Mouse (Mus musculus): ENCODE measurements around the gene Vpreb1.
A peak's percentile ranks its signal among the peaks of the same experiment; 100 is the strongest.
"Not testable (repeated sequence)": the region's sequence is repeated elsewhere in the genome, so short reads cannot be mapped to it uniquely, and the experiment has no call there.

Gene Vpreb1

GRCm38 (mm10) chr16:16870617-16871331, at the start of gene Vpreb1, which contains the start of gene Top3b:
Gene Vpreb1, minus strand, starts transcription at chr16:16870843.
Gene Top3b, plus strand, starts transcription at chr16:16870736.
- DNase-seq, result peak; percentile 98

DNA sequence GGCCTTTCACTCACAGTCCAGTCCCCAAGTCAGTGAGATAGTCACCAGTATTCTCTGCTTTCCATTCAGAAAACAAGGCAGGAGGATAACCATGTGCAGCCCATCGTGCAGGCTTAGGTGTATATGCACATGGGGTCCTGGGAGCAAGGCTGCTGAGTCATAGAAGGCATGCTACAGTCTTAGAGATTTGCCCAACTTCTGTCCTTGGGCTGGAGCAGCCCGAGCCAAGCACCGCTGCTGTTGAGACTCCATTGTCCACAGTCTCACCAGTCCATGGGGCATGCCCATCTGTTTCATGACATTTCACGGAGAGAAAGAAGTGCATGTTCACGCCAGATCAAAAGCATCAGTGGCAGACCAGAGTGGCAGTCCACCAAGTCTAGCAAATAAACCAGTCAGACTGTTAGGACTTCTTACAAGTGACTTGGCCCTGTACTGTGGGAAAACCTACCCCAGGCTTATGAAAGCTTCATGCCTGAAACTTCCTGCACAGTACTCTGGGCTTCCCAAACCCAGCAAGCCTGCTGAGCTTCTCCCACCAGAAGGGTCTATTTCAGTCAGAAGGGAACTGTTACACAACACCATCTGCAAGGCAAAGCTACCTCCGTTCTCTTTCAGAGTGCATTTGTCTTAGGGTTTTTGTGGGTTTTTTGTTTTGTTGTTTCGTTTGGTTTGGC, 47.9 kb upstream of the Vpreb1 start:
- DNase-seq, result no peak

- DNase-seq, result no peak
Measured at GRCm38 (mm10) chr16:16913440-16913839, 42.8 kb upstream of the Vpreb1 start.

DNA sequence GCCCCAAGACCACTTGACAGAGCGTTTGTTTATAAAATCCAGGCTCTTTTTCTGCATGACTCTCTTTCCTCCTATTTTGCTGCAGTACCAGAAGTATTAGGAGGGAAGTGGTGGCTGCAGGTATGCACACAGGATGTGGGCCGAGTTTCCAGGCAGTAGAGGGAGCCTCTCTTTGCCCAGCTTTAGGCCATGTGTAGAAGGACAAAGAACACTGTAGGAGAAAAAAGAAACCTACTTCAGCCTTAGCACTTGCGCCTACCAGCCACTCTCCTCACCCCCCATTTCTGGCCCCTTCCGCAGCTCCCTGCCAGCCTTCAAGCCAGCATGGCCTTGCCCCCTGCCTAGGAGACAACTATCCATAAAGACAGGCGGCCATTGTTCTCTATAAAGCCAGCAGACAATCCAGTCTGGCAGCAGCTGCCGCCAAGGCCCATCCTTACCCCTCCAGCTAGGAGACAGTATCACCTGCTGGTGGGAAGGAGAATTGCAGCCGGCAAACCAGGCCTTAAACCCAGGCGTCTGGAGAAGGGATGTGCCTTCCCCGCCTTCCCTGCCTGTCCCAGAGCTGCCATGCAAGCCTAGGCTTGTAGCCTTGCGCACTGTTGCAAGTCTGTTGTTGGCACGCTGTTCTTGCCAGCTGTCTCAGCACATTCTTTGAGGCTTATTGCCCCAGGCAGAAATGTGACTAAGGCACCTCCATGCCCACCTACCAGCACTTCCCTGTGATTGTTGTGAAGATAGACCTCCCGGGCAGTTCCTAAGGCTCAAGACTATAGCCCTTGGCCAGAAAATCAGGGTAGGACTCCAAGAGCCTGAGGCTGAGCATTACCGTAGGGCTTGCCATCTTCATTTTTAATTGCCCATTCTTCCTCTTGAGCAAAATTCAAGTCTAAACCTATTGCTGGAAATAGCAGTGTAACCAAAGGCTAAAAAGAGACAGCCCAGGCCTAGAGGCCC, 41.3 kb upstream of the Vpreb1 start:
- DNase-seq, result peak; percentile 95

GRCm38 (mm10) chr16:16907799-16908198, 37.2 kb upstream of the Vpreb1 start:
- DNase-seq, result no peak

DNA sequence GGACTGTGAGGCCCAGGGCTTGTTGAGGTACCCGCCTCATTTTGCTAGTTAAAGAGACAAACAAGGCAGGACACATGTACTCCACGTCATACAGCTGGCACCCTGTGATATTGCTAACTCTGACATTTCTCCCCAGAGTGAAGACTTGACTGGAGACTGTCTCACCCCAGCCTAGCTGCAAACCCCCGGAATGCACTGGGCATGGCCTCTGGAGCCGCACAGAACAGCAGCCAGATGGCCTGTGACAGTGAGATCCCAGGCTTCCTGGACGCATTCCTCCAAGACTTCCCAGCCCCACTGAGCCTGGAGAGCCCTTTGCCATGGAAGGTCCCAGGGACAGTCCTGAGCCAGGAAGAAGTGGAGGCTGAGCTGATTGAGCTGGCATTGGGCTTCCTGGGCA, 32.5 kb upstream of the Vpreb1 start:
- DNase-seq, result no peak

GRCm38 (mm10) chr16:16902329-16902728, 31.7 kb upstream of the Vpreb1 start:
- no peak for DNase-seq

- no peak for DNase-seq
Measured at GRCm38 (mm10) chr16:16897056-16897584, 26.5 kb upstream of the Vpreb1 start.

DNA sequence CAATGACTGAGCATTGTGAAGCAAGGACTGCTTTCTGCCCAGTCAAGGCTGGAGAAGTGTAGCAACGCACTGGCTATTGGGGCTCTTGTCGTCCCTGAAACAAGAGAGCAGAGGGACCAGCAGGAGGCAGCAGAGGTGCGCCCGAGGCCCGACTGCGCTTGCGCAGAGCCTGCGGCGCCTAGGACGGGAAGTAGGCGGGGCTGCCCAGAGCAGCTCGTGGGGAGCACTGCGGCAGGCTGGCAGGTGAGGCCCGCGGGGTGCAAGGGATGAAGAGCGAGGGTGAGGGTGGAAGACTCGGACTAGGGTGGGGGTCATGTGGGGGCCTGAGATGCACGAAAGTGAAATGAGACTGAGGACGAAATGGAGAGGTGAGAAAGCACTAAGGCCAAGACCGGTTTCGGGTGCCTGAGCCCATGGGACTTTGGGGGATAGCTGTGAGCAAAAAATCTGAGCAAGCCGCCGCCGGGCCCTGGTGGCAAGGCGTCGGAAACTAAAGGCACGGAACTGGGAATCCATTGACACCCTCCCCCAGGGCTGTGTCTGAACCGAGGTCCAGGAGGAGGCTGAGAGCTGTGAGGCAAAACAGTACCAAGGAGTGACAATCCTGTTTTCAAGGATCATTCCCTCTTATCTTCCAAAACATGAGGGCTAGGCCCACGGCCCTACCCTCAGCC, 25.9 kb upstream of the Vpreb1 start, which contains the start of gene Ppm1f:
Gene Ppm1f, plus strand, starts transcription at position 88 of the 674 bp plus-strand sequence.
- DNase-seq, result peak; percentile 94

GRCm38 (mm10) chr16:16896015-16896381, 25.4 kb upstream of the Vpreb1 start:
- no peak for DNase-seq

DNA sequence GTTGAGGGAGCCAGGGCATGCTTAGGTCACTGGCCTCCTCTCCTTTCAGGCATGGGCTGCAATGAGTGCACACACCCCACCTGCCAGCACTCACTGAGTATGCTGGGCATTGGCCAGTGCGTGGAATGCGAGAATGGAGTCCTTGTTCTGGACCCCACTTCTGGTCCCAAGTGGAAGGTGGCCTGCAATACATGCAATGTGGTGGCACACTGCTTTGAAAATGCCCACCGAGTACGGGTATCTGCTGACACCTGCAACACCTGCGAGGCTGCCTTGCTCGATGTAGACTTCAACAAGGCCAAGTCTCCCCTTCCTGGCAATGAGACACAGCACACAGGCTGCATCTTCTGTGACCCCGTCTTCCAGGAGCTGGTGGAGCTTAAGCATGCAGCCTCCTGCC, 21.7 kb upstream of the Vpreb1 start:
- DNase-seq, result no peak

- DNase-seq, result no peak
Measured at GRCm38 (mm10) chr16:16888341-16888740, 17.7 kb upstream of the Vpreb1 start.

- DNase-seq, result no peak
Measured at GRCm38 (mm10) chr16:16879025-16879424, 8.4 kb upstream of the Vpreb1 start.

GRCm38 (mm10) chr16:16870241-16870616, 414 bp downstream of the Vpreb1 start:
- DNase-seq, result no peak

DNA sequence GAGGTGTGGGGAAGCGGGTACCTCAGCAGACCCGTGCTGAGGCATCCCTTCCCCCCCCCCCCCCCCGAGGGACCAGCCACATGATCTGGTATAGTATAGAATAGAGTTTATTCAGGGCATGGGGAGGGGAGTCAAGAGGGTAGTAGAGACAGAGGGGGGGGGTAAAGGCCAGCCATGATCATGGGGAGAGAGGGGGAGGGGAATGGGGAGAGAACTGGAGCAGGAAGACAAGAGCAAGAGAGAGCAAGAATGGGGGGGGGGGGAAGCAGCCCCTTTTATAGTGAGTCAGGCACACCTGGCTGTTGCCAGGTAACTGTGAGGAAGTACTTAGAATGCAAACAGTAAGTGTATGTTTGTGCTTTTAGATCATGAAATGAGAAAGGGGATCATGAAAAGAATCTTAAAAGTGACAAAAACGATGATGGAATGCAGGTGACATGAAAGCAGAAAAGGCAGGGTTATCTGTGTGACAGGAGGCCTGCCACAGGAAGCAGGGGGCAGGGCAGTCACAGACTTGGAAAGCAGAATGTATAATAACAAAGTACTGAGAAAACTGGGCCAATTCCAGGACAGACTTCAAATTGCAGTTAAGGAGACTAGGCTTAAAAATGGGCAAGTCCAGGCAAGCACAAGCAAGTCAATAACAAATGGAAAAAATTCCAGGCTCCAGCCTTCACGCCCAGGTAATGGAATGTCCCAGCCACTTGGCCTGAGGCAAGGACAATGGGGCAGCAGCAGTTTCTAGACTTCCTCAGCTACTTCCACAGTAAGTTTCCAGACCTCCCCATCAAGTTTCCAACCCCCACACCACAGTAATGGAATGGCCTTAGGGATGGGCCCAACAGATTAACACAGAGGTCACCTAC, 4.7 kb downstream of the Vpreb1 start:
- DNase-seq, result no peak

DNA sequence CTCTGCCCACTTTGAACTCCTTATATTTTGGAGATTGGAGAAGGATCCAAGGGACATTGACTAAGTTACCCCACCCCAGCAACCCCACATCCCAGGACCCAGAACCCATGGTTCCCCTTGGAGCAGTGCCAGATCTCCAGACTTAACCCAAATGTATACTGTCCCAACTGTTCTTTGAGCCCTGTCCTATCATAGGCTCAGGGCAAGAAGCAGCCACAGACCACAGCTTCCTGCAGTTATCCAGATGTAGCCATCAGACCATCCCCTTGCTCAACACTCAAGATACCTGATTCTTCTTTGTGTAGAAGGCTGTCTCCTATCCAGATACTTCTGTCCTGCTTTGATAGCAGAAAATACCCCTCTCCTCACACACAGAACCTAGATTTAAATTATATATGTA, 5.4 kb downstream of the Vpreb1 start:
- DNase-seq, result no peak

DNA sequence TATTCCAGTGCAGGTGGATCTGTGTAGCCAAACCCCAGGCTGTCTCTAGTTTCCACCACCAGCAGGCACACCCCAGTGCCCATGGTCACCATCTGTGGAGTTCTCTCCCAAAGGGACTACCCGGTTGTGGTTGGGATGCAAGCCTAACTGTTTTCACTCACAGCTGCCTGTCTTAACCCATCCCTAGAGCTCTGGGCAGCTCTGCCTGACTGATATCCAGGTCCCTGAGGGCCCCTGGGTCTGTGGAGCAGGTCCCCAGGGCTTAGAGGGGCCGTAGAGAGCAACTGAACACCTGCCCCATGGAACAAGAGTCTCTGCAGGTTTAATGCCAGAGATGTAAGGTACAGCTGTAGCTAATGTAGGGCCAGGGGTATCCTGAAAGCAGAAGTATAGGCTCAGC, 6.7 kb downstream of the Vpreb1 start, which contains the start of gene Igll1:
Gene Igll1, minus strand, starts transcription at position 8 of the 400 bp plus-strand sequence.
- DNase-seq, result no peak

- DNase-seq, result no peak
Measured at GRCm38 (mm10) chr16:16862288-16862687, 8.4 kb downstream of the Vpreb1 start.

GRCm38 (mm10) chr16:16856731-16857476, 13.7 kb downstream of the Vpreb1 start:
- DNase-seq, result no peak

DNA sequence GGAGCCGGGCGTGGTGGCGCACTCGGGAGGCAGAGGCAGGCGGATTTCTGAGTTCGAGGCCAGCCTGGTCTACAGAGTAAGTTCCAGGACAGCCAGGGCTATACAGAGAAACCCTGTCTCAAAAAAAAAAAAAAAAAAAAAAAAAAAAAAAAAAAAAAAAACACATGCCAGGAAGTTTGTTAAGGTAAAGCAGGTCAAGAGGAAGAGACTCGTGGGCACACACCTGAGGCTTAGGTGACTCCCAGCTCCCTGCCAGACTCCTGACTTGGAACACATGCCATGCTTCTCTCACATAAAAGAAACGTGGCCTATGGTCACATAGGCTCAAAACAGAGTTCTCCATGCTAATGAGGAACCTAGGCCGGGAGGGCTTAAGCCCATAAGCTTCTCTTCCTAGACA, 14.6 kb downstream of the Vpreb1 start:
- not testable (repeated sequence) for DNase-seq

DNA sequence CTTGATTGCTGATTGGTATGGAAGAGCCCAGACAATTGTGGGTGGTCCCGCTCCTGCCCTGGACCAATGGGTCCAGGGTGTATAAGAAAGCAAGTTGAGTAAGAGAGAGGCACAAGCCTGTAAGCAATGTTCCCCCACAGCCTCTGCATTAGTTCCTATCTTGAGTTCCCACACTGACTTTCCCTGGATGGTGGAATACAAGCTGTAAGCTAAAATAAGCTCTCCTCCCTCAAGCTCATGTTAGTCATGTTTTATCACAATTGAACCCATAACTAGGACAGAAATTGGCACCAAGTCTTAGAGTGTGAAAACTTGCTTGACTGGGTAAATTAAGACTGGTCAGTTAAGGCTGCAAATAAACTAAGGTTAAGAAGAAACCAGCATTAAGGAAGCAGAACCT, 15.1 kb downstream of the Vpreb1 start:
- DNase-seq, result no peak

All from retina, postnatal 1 day (tissue).